Mouse (Mus musculus): ENCODE data around the gene Sestd1.

Gene Sestd1

DNA sequence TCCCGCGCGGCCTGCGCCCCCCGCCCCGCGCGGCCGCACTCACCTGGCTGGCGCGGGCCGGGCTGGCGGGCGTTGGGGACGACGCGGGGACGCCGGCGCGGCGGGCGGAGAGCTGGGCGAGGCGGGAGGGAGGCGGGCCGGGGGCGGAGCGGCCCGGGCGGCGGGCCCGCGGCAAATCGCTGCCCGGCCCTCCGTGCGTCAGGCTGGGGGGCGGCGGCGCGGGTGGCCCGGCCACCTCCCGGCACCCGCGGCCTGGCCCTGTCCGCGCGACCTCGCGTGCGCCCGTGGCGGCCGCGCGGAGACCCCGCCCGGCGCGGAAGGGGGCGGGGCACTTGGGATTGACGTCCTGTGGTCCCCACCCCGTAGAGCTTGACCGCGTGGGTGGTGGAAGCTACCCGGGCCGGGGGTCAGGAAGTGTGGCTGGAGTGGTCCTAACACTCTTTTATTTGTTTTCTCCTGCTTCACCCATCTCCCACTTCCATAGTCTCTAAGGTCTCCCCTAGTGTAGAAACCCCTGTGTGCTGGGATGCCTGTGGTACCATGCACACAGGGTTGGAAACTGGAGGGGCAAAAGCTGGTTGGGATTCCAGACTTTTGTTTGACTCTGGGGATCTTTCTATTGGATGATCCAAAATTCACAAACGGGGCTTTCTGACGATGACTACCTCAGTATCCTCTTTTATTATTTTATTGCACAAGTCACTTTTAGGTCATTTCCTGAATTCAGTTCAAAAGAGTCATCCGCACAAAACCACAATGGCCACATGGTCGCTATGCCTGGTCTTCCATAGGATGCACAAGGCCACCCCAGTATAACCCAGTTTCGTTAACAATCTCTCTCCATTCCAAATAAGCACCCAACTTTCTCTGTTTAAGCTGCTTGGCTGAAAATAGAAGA lies at the start of gene Sestd1:
TSS of gene Sestd1 (minus strand) at position 81 of the 898 bp plus-strand sequence.
- peak; percentile 63 for DNase-seq

DNA sequence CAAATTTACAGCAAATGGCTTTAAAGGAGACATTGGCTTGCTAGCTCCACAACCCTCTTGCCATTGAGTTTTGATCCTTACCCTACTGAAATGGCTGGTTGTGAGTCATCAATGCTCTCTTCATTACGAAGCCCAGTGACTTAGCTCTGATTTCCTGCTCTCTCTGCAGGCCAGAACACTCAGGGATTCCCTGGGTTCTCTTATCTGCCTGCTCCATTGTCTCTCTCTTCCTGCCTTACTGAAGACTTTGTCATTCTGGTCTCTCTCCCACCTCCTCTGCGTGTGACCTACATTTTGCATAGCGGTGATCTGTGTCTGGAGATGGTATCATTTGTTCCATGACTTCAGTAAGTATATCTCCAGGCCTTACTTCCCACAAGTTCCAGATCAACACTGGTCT lies 46.9 kb upstream of the Sestd1 start:
- no peak for DNase-seq

DNA sequence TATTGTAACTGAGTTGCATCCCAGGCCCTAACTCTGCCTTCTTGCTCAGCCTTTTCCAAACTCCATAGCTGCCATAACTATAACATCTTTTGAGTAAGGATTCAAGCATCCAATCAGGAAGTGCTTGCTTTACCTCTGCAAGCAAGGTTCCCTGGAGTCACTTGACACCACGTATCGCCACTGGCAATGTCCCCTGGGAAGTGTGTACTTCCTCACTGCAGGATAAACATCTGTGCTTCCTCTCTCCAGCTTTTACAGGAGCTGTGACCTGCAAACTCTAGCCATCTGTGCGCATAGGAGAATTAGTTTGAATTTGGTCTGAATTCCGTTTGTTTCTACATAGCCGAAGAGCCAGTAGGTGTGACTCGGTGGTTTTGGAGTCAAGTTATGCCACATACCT lies 43.3 kb upstream of the Sestd1 start:
- no peak for DNase-seq

DNA sequence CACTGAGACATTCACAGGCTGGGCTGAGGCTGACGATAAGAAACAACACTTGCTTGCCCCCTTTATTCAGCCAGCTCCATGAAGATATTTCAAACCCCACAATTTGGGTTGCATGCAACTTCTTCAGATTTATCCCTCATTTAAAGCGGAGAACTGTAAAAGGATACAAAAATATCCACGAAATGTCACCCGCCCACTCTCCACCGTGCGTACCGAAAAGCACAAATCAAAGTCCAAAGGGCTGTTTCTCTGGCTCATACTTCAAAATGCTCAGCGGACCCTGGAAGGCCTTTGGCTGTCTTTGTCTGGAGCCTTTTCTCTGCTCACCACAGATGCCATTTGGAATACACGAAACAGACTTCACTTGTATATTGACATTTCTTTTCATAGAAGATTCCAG lies 42.8 kb upstream of the Sestd1 start:
- DNase-seq = no peak

DNA sequence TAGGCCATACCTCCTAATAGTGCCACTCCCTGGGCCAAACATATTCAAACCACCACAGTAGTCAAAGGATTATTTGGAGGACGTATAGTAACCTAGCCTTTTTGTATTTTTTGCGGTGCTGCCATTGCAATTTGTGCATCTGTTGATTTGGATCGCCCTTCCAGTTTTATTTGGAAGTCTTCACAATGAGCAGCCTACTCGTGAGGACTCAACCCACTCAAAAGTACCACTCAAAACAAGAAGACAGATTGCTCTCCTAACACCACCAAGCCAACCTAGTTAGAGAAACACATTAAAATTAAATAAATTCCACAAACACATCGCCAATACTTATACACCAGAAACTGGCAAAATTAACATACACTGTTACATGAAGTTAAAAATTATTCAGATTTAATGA lies 38.8 kb upstream of the Sestd1 start:
- no peak for DNase-seq

DNA sequence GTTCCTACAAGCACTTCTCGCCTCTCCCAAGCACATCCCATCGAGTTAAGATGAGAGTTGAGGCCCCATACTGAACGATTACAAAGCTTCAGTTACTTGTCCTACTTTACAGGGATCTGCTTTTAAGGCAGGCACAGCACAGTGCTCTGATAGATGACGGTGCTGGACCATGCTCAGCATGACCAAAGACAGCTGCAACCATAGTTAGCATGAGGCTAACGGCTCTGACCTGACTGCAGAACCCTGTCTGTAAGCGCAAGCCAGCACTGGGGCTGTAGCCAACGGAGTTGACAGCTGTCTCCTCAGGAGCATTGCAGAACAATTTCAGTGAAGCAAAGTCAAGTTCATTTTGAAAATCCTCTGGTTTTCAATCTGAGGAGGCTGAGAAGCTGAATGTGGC lies 36.6 kb upstream of the Sestd1 start:
- DNase-seq = no peak

DNA sequence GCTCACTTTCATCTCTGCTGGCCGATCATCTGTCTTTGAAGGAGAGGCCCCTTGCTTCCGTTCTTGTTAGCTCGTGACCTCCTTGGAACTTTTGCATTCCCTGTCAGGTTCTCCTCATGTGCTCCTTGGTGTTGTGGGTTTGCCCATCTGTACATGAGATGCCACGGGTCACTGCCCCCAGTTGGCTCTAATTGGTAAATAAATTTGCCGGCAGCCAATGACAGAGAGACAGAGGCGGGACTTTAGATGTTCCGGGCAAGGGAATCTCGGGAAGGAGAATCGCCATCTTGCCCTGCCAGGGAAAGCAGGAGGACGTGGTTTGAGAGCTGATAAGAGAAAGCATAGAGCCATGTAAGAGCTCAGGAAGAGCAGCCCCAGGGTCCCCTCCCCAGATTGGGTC lies 33.5 kb upstream of the Sestd1 start:
- DNase-seq = no peak

DNA sequence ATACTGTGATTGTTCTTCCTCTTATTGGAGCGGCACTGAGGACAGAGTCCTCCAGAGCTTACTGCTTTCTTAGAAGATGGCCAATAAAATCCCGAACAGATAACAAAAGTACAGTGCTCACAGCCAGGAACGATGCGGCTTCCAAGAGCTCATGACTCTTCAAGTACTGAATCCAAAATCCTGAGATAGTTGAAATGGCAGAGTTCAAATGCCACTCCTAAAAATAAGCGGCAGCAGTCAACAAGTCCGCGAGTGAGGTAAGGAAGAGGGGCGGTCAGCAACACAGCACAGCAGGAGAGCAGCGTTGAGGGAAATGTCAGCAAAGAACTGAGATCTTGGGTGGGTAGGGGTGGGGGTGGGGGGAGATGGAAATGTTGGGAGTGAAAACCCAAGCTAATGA lies 32.2 kb upstream of the Sestd1 start:
- DNase-seq = no peak

DNA sequence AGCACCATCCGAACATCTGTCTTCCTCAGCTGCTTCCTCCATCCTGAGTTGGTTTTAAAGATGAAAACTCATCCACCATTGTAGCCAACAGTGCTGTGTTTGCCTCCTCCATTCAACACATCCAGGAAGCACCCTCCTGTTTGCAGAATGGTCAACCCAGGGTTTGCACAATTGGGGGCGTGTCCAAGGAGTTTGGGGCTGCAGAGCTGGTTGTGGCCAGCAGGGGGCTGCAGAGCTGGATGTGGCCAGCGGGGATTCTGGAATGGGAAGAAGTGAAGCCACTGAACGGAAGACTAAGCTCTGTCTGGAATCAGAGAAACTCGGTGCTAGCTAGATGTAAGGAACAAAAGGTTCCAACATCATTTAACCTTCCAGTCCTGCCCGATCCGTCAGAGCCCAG lies 28.9 kb upstream of the Sestd1 start:
- peak; percentile 51 for DNase-seq

DNA sequence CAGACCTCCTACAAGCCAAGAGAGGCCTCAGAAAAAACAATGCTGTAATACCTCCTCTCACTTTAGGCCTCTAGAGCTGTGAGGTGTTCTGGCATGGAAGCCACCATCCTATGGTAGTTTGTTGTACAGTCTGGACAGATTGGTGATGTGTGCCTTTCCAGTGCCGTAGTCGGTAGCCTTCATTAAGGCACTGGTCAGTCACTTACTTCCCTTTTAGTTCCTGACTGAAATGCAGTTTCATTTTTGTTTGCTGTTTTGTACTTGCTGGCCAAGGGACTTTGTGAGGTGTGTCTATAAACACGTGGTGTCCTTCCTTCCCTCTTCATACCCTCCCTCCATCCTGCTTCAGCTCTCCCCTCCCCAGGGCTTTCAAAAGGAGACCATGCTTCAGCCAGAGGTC lies 24.1 kb upstream of the Sestd1 start:
- DNase-seq = no peak

DNA sequence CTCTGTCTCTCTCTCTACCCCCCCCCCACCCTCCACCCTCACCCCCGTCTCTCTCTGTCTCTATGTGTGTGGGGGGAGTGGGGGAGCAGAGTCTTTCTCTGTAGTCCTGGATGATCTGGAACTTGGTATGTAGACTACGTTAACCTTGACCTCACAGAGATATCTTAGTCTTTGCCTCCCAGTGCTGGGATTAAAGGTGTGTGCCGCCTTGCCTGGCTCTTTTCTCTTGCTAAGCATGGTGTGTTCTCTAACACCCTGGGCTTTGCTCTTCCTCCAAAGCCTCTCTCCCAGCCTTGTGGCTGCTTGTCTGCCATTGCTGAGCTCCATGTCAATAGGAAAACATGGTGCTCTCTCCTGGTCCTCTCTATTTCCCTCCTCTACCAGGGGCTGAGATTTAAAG lies 23.3 kb upstream of the Sestd1 start:
- no peak for DNase-seq

DNA sequence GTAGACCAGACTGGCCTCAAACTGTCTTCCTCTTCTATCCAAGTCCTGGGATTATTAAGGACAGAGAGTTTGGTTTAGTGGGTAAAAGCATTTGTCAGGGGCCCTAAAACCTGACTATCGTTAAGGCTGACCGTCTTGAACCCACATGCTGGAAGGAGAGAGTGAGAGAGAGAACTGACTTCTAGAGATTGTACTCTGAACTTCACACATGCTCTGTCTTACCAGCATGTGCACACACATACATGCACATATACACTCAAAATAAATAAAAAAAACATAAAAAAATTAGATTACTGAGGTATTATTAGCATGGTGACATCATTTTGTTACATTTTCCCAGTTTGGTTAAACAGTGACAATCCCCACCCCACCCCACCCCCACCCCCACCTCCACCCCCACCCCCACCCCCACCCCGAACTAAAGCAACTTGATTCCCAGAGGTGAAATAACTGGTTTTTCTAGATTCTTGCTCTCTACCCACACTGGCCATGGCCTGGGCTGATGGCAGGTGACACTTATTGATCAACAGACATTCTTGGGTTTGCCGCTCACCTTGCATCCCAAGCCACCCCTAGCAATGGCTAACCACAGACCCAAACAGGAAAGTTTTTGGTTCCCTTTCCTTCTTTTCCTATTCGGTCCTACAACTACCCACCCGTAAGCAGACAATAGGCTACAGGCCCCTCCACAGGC lies 22.4 kb upstream of the Sestd1 start:
- DNase-seq = no peak

DNA sequence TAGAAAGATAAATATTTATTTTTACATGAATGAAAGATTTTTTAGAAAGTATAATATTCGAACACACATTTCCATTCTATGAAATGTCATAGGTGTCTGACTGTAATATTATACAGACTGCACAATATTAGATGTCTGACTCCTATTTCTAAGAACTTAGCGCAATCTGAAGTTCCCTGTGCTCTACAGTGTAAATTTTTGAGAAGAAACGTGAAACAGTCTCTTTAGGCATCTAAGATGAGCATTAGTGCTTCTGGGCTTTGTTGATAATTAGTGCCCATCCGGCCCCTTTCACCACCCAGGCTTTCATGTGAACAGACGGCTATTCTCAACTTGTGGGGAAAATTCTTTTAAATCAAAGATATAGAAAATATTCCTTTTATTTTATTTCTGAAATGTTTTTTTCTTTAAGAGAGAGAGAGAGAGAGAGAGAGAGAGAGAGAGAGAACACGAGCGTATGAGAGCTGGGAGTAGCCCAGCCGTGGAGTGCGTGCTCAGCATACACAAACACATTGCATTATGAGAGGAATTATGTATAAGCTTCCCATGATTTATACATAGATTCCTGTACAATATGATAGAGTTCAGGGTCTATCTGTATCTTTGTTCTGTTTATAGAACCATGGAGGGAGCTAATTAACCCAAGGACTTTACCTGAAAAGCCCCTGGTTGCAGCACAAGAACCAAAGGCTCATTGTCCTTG lies 21.4 kb upstream of the Sestd1 start:
- no peak for DNase-seq

DNA sequence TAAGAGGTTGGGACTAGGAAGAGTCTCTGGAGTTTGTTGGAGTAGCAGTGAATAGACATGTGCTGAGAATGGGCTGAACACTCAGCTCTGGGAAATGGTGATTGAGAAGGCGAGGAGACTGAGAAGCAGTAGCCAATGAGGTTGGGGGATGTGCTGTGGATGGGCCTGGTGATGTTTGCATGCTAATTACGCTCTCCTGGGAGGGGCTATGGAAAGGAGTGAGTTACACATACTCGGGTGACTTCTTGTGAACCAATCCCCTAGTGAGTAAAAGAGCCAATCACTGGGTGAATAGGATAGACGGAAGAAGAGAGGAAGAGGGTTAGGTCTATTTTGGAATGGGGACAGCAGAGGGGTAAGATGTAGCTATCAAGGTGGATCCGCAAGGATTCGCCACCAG lies 9.3 kb upstream of the Sestd1 start:
- DNase-seq = no peak

DNA sequence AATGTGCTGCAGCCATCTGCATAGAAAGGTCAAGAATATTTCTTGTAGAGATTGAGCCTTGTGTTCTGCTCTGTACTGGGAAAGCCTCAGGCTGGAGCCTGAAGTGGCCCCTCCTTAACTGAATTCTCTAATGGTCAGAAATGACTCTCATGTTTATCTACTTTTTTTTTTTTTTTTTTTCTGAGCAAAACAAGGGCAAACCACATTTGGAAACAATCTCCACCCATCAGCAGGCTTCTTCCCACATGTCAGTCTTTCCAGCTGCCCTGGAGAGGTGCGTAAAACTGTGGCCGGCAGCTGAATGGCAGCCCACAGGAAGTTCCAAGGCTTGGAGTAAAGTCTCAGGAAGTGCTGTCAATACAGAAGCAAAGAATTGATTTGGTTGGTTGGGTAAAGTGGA lies 6.4 kb upstream of the Sestd1 start:
- no peak for DNase-seq

DNA sequence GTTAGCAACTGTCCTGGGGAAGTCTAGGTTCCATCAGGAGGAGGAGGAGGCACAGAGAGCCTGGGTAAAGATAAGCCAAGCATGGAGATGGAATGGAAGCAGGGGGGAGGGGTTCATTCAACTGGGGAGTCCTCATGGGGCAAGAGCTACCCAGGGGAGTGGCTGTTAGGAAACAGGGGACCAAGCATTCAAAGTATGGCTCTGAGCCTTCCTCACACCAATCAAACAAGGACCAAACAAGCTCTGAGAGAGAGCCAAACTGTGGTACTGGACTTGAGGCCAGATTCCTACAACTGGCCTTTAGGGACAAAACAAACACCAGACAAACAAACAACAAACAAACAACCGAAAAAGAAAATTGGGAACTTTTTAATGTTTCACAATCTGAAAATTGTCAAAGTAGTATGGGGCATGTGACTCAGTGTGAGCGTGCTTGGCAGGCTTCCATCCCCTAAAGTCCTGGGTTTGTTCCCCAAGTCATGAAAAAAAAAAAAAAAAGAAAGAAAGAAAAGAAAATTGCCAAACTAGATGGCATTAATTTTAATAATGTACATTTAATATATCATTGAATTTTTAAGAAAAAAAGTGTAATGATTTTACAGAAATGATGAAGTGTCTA lies 4.0 kb upstream of the Sestd1 start:
- DNase-seq = no peak

DNA sequence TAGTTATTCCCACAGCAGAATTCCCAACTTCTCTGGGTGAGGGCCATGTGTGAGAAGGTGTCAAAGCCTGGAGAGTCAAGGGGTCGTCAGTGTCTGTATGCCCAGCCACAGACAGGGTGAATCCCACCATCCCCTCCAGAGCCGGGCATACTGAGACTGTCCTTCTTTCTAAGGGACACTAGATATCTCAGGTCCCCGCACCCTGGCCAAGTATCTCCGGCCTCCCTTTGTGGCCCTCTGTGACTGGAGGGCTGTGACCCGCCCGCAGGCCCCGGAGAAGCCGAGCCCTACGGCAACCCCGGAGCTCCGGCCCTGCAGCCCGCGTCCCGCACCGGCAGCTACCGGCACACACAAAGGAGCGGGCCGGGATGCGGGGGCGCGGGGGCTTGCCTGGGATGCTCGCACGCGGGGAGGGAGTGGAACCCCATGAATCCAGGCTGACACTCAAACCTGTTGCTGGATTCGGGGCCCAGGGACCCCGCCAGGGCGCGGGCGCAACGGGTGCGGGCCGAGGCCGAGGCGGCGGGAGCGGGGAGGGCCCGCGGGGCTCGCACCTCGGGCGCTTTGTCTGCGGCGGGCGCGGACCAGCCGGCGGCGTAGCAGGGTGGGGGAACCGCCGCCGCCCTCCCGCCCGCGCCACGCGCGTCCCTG lies 406 bp downstream of the Sestd1 start:
- peak; percentile 57 for DNase-seq

DNA sequence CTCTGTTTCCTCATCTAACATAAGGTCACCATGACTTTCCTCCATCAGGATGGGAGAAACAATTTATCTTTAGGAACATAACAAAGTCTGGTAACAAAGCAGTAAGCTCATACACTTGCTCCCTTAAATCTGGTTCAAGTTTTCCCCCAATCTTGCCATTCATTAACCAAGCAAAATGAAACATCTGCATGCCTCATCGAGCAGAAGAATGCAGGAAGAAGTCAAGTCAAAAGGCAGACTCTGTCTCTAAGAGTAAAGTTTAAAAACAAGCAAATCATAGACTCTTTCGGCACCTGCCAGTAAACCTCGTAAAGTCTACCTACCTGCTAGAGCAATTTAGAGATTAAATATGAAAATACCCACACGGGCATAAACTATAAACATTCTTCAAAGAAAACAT lies 3.1 kb downstream of the Sestd1 start:
- no peak for DNase-seq

DNA sequence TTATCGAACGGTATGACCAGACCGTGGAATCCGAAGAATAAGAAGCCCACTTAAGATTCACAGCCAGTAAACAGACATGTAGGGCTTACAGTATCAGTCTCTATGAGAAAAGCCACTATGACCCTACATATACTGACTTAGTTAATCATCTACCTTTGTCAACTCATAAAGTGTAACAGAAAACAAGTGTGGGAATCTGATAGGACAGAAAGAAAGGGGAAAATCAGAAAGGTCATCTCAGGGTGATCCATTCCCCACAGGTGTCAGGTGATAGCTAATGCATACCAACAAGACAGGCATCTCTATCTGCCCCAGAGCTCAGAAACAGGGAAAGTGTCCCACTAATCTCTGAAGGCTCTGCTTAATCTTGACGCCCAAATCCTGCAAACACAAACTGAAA lies 4.5 kb downstream of the Sestd1 start:
- DNase-seq = no peak

DNA sequence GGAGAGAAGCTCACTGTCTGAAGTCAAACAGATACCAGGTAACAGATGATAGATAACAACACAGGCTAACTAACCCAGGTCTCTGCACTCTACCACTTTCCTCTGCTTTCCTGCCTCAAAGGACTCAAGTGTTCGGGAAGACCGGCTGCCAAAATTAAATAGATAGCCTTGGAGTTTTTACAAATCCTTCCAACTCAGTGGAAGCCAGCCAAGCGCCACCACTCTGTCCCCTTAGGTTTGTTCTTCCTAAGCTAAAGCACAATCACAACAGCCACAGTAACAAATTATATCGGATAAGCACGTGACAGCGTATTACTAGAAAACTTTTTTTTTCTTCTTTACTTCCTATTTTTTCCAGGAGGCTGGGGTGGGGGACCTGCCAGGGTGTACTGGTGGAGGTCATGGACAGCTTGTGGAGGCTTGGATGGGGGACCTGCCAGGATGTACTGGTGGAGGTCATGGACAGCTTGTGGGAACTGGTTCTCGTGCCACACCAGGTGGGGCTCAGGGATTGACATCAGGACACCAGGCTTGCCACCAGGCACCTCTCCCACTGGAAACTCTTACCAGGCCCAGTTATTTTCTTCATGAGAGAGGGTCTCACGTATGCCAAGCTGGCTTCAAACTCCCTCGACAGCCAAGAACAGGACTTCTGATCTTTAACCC lies 5.3 kb downstream of the Sestd1 start:
- no peak for DNase-seq

DNA sequence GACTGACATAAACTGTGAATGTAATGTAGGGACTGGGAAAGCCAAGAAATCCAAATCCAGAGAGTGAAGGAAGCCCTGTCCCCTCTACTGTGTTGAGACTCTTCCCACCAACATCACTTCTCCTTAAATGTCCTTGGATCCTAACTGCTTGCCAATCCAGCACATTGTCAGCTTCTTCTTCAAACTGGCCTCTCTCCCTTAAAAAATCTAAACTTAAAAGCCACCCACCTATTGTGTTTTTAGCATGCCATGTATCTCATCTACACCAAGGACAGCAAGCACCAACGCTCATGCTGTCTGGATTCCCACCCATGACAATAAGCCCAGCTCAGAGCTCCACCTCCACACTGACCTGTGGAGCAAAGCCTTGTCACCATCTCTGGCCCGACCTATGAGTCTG lies 7.4 kb downstream of the Sestd1 start:
- no peak for DNase-seq

DNA sequence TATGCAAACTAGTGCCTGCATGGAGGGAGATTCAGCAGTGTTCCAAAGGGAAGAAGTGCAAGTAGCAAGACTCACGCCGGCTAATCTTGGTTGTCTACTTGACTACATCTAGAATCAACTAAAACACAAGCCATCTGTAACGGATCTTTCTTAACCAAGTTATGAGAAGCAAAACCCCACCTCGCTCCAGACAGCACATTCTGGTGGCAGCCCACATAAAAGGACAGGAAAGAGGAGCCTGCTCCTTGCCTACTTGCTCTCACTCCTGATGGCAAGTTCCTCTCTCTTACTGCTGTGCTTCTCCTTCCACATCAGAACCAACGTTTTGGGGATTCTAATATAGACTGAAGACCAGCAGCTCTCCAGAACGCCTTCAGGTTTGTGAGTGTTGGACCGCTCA lies 9.6 kb downstream of the Sestd1 start:
- DNase-seq = peak; percentile 48

Data from thymus, postnatal 4 days (tissue).